Mouse (Mus musculus): ENCODE data around the gene Adra1d.

Adra1d gene

DNA sequence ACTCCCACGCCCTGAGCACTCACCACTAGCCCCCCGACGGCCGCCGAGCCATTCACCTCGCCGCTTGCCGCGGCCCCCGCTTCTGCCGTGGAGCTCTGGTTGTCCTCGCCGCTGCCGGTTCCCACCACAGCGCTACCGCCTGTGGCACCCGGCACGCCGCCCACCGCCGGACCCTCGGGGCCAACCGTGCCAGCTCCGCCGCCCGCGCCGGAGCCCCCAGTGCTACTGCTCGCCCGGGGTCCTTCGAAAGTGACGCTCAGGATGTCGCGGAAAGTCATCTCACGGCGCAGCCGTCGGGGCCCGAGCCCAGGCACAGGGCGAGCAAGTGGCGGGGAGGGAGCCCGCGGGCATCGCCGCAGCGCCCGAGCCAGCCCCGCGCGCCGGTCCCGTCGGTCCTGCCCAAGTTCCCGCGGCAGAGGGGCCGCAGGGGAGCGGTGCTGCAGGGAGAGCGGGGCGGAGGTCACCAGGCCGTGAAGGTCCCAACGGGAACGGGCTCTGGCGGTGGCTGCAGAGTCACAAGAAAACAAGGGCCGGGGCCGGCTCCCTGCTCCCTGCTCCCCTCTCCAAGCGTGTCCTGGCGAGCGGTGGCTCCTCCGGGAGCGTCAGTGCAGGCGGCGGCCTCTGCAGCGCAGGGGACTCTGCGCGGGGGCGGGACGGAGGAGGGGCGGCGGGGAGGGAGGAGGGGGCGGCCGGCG lies at the start of gene Adra1d:
TSS of gene Adra1d (minus strand) at position 393 of the 695 bp plus-strand sequence.
- DNase-seq (ENCODE audit: low read depth, low spot score), result no peak

DNA sequence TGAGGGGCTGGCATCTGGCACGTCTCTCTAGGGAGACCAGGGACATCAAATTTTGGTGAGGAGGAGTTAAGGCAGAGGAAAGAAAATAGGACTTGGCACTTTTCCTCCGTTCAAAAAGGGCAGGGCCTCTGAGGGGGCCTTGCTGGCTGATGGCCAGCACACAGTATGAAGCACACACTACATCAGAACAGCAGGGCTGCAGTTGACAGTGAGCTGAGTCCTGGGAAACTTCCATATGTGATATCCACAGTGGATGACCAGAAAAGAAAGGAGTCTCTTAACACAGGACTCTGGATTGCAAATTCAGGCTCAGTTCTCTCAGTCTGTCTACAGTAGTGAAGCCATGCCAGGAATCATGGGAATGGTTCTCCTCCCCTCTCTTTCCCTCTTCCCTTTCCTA lies 39.8 kb upstream of the Adra1d start:
- no peak for DNase-seq (ENCODE audit: low read depth, low spot score)

DNA sequence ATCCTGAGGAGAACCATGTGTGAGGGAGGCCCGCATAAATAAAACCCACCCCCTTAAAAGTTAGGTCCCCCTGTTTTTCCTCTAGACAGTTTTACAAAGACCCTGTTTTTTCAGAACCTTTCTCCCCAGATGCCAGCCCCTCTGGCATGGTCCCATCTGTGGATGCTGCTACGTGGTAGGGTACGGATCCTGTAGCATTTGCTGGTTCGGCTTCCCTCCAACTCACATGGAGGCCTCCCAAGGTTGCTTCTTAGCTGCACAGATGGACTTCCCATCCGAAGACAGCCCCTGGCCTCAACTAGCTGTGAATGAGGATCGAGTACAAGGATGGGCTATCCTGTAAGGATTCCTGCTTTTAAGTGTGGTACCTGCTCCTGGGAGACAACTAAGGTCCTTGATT lies 32.8 kb upstream of the Adra1d start:
- DNase-seq (ENCODE audit: low read depth, low spot score), result no peak

DNA sequence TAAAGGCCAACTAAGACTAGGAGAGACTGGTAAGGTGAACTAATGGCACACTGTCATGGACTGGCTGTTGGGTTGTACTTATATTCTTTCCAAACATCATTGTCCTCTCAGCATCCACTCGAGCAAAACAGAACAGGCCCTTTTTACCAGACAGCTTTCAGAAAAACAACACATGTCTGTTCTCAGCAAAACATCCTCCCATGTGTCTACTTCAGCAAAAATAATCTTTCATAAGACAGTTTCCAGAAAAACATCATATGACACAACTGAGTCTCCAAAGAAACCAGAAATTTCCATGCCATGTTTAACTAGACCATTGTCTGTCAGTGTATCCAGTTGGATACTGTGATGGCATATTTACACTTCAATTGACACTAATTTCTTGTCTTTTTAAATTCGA lies 25.4 kb upstream of the Adra1d start:
- DNase-seq (ENCODE audit: low read depth, low spot score), result no peak

DNA sequence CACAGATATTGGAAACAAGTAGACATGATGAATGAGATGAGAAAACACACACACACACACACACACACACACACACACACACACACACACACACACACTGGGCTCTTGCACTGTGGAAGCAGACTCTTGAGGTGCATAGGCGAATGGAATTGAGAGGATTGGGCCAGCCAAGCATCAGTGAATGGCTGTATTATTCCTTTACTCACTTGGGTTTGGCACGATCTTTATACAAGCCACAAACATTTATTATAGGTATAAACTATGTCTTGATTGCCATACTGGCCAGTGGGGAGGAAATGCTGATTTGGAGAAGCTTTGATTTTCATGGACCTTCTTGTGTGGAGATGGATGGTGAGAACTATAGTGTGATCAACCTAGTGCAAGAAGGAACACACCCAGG lies 19.4 kb upstream of the Adra1d start:
- no peak for DNase-seq (ENCODE audit: low read depth, low spot score)

DNA sequence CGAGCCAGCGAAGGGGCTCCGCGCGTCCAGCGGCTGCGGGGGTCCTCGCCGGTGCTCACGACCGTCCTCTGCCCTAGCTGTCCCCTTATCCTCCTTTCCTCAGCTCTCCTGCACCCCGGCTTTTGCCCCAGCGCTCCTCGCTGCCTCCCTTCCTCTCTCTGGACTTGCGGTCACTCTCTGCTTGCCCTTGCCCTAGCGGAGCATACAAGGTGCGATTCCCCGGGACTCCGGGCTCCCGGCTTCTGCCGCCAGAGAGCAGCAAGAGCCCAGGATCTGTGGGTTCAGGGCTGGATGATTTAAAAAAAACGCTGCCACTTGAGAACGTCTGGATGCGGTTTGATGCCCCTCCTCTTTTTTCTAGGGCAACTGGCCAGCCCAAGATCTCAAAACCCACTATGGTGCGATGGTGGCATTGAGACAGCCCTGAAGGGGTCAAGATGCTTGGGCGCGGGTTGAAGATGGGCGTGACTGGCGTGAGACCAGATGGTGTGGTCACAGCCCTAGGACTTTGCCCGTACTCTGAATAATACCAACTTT lies 571 bp upstream of the Adra1d start:
- no peak for DNase-seq (ENCODE audit: low read depth, low spot score)

DNA sequence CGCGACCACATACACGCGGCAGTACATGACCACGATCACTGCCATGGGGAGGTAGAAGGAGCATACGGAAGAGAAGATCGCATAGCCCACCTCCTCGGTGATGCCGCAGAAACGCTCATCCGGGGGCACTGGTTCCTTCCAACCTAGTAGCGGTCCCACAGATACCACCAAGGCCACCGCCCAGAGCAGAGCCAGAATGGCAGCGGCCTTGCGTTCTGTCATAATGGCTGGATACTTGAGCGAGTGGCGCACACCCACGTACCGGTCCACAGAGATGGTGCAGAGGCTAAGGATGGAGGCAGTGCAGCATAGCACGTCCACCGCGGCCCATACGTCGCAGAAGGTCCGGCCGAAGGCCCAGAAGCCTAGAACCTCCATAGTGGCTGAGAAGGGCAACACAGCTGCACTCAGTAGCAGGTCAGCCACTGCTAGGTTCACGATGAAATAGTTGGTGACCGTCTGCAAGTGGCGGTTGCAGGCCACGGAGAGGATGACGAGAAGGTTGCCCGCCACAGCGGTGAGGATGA lies 676 bp downstream of the Adra1d start:
- no peak for DNase-seq (ENCODE audit: low read depth, low spot score)

DNA sequence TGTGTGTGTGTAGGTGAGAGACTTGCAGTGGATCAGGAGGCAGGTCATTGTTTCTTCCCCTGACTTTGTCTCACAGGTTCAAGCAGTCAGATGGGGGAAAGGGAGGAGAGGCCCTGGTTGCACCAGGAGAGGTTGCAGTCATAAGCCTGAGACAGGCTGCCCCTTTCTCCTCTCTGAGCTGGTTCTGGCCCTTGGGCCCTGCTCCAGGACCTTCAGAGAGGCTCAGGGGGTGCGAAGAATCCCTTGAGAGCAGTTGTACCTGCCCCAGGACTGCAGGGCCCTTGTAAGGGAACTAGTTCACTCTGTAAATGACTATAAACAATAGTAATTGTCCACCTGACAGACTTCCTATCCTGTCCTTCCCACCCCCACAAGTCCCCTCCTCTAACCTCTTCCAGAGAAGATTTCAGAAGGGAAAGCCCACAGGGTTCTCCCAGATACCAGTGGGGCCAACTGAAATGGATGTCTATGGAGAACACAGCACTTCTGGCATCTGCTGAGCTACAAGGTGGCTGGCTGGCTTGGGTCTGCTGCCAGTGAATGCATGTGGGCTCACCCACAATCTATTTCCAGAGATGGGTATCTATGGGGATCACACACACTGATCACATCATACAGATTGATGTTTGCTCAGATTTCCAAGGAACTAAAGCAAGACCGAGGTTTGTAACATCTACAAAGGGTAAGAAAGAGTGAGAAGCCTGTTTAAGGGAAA lies 1.7 kb downstream of the Adra1d start:
- DNase-seq (ENCODE audit: low read depth, low spot score), result no peak

DNA sequence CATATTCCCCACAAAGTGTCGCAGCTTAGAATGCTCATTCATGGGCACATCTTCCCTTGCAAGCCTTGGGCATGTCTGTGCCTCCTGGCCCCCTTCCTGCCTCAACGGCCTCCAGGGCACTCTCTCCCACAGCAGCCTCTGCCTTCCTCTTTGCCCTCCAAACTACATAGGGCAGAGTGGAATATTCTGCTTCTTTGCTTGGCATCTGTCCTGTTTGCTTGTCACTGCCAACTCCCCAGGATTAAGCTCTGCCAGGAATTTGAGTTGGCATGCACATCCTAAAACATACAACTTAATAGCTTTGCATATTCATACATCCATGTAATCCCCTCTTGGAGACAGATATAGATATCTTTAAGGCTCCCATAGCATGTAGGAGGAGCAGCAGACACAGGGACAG lies 4.2 kb downstream of the Adra1d start:
- no peak for DNase-seq (ENCODE audit: low read depth, low spot score)

GRCm38 (mm10) chr2:131552736-131553400 lies 9.2 kb downstream of the Adra1d start:
- DNase-seq (ENCODE audit: low read depth, low spot score), result no peak

GRCm38 (mm10) chr2:131551701-131552620 lies 10.1 kb downstream of the Adra1d start:
- no peak for DNase-seq (ENCODE audit: low read depth, low spot score)

GRCm38 (mm10) chr2:131550906-131551305 lies 11.2 kb downstream of the Adra1d start:
- DNase-seq (ENCODE audit: low read depth, low spot score), result no peak

DNA sequence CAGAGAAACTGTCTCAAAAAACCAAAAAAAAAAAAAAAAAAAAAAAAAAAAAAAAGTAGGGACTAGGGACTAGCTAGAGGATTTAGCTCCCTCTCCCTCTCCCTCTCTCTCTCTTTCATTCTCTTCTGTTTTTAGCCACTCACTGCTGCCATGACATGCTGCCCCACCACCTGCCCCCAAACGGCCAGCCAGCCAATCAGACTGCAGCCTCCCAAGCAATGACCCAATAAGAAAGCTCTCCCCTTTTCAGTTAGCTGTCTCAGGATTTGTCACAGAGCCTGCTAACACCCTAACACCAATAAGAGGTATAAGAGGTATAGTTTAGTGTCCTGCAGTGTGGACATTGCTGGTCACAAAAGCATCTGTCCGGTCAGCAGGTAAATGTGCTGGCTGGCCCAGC lies 11.6 kb downstream of the Adra1d start:
- DNase-seq (ENCODE audit: low read depth, low spot score), result no peak

DNA sequence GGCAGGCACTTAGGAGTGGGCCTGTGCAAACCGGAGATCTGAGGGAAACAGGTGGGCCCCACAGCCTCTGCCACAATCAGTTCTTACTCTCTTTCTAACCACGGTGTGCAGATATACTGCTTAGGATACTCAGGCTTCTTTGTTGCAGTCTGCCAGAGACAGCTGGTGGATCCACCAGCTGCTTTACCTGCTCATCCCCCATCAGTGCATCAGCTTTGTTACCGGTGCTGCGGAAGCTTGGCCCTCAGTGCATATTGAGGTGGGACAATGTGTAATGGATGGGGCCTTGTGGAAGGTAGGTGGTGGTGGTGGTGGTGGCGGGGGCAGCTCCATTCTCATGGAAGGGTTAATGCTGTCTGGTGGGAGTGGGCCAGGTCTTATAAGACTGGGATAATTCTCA lies 13.0 kb downstream of the Adra1d start:
- no peak for DNase-seq (ENCODE audit: low read depth, low spot score)

DNA sequence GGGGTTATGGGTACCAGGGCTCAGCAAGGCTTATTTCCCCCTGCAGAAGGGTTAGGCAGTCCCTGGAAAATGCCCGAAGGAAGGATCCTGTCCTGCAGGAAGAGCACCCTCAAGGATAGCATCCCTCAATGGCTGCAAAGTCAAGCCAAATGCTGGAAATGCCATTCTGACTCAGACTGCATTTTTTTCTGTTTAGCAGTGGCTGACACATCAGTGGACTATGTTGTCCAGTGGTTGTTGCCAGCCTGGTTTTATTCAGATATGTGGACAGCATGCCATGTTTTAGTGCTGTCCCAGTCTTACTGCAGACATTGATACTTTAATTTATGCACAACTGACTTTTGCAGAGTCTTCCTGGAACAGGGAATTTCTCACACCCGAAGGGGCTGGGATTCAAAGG lies 13.8 kb downstream of the Adra1d start:
- no peak for DNase-seq (ENCODE audit: low read depth, low spot score)

- no peak for DNase-seq (ENCODE audit: low read depth, low spot score)
Observed at GRCm38 (mm10) chr2:131546745-131547408, 15.2 kb downstream of the Adra1d start.

GRCm38 (mm10) chr2:131546308-131546700 lies 15.8 kb downstream of the Adra1d start:
- DNase-seq (ENCODE audit: low read depth, low spot score), result no peak

GRCm38 (mm10) chr2:131545386-131546307 lies 16.4 kb downstream of the Adra1d start:
- no peak for DNase-seq (ENCODE audit: low read depth, low spot score)

GRCm38 (mm10) chr2:131542531-131542930 lies 19.6 kb downstream of the Adra1d start:
- DNase-seq (ENCODE audit: low read depth, low spot score), result no peak

GRCm38 (mm10) chr2:131541686-131542085 lies 20.4 kb downstream of the Adra1d start:
- DNase-seq (ENCODE audit: low read depth, low spot score), result no peak

All from brain, embryonic 18.5 days (tissue).